24 mouse cellular contexts compared by ENCODE assay signal in the genomic region with DNA sequence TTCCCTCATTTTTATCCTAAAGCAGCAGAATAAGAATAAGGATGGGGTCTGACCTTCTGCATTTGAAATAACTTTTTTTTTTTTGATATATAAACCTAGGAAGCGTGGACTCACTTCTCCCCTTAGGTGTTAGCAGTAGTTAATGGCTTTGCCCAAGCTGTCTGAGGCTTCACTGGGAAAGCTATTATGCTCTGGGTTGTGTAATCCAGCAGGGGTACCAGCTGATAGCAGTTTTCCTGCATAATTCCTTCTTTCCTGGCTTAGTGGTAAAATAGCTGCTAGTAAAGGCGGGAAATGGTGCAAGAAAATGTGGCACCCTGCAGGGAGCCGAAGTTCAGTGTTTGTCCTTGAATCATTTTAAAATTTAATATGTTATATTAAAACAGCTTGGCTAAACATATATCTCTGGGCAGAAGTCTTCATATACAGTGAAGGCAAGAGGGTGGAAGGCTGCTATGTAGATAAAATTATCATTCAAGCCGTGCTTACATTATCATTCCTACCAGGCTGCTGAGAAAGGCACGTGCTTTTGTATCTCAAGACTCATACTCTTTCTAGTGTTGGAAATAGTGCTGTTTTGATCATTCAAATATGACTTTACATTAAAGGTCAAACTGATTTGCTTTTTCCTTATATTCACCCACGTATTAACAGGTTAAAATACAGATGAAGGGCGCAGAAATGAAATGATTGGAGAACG.
A peak's percentile ranks its signal among the peaks of the same experiment; 100 is the strongest.
DNase-seq lines count a peak whose midpoint lies in the region; ATAC-seq and TF ChIP-seq lines count a peak whose summit lies in the region.
"Had no signal": no experiment of that assay in that cellular context is flagged by ENCODE, and none has a peak within 500 bp of the region (broad histone marks: within the 10 kb centered on the region; RNA-seq: fewer than 3 reads in every experiment).

No protein-coding gene starts in this region.

- no peak for TF ChIP-seq RAD21 in MEL (IDR thresholded peaks at IDR 0.05; ENCODE audit: low read depth, low read length)

- H3K27ac ChIP-seq in forebrain, embryonic 14.5 days (ENCODE audit: low read depth, low read length), result no peak overlapping the region
- H3K27ac ChIP-seq in forebrain, embryonic 12.5 days, result no peak overlapping the region
- H3K27ac ChIP-seq in midbrain, embryonic 14.5 days (replicated peaks; ENCODE audit: low read depth, low read length), result no peak overlapping the region
- H3K27ac ChIP-seq in midbrain, embryonic 11.5 days (ENCODE audit: low read depth, low read length), result no peak overlapping the region
- H3K27ac ChIP-seq in MEL (ENCODE audit: control insufficient read depth, low read depth, low read length), result no peak overlapping the region
- H3K27ac ChIP-seq in midbrain, embryonic 16.5 days (ENCODE audit: low read length), result no peak overlapping the region
- H3K27ac ChIP-seq: forebrain, embryonic 10.5 days; forebrain, embryonic 15.5 days; heart, embryonic 15.5 days; hindbrain, embryonic 10.5 days; hindbrain, embryonic 13.5 days had no signal

- no peaks in the 10 kb centered on the region for H3K4me1 ChIP-seq in forebrain, embryonic 14.5 days (ENCODE audit: control insufficient read depth, insufficient read depth, low read length)
- no peaks in the 10 kb centered on the region for H3K4me1 ChIP-seq in forebrain, embryonic 12.5 days
- no peaks in the 10 kb centered on the region for H3K4me1 ChIP-seq in midbrain, embryonic 14.5 days (ENCODE audit: control insufficient read depth, insufficient read depth, low read length)
- no peaks in the 10 kb centered on the region for H3K4me1 ChIP-seq in midbrain, embryonic 11.5 days (ENCODE audit: control insufficient read depth, insufficient read depth, low read length)
- H3K4me1 ChIP-seq in MEL (ENCODE audit: control insufficient read depth in 1 of 2, insufficient read depth in 2 of 2, low read length in 2 of 2), result peaks cover 2 to 3% of the 10 kb centered on the region in 2 experiments
- no peaks in the 10 kb centered on the region; the same call in 1 of the 2 replicates for H3K4me1 ChIP-seq in midbrain, embryonic 16.5 days (ENCODE audit: control insufficient read depth, insufficient read depth, low read length)
- H3K4me1 ChIP-seq: forebrain, embryonic 10.5 days; forebrain, embryonic 15.5 days; heart, embryonic 12.5 days; heart, embryonic 15.5 days; hindbrain, embryonic 10.5 days; hindbrain, embryonic 13.5 days had no signal

- no peak overlapping the region for H3K4me3 ChIP-seq in forebrain, embryonic 14.5 days (ENCODE audit: low read depth, low read length)
- H3K4me3 ChIP-seq in forebrain, embryonic 12.5 days (replicated peaks), result no peak overlapping the region
- no peak overlapping the region for H3K4me3 ChIP-seq in midbrain, embryonic 14.5 days (replicated peaks; ENCODE audit: low read depth, low read length)
- H3K4me3 ChIP-seq in midbrain, embryonic 11.5 days (ENCODE audit: low read depth, low read length), result no peak overlapping the region
- H3K4me3 ChIP-seq in MEL (ENCODE audit: control insufficient read depth in 1 of 2, insufficient read depth in 1 of 2, low read depth in 2 of 2, low read length in 2 of 2), result no peak overlapping the region
- H3K4me3 ChIP-seq in midbrain, embryonic 16.5 days (ENCODE audit: low read depth, low read length), result no peak overlapping the region
- H3K4me3 ChIP-seq: forebrain, embryonic 10.5 days; forebrain, embryonic 15.5 days; heart, embryonic 12.5 days; heart, embryonic 15.5 days; hindbrain, embryonic 10.5 days; hindbrain, embryonic 13.5 days had no signal

- TF ChIP-seq POLR2A in MEL (IDR thresholded peaks at IDR 0.05; ENCODE audit: control insufficient read depth in 1 of 2, insufficient read depth in 1 of 2, low read depth in 1 of 2, low read length in 2 of 2, poor library complexity in 1 of 2), result no peak

- no peaks in the 10 kb centered on the region for H3K27me3 ChIP-seq in forebrain, embryonic 14.5 days (replicated peaks; ENCODE audit: control insufficient read depth, insufficient read depth, low read length)
- H3K27me3 ChIP-seq in forebrain, embryonic 12.5 days, result no peaks in the 10 kb centered on the region
- H3K27me3 ChIP-seq in midbrain, embryonic 14.5 days (ENCODE audit: control insufficient read depth, insufficient read depth, low read length), result no peaks in the 10 kb centered on the region
- no peaks in the 10 kb centered on the region for H3K27me3 ChIP-seq in midbrain, embryonic 11.5 days (ENCODE audit: control insufficient read depth, insufficient read depth, low read length)
- H3K27me3 ChIP-seq in MEL (ENCODE audit: control insufficient read depth in 1 of 2, insufficient read depth in 2 of 2, low read length in 2 of 2), result no peaks in the 10 kb centered on the region
- no peaks in the 10 kb centered on the region for H3K27me3 ChIP-seq in midbrain, embryonic 16.5 days (ENCODE audit: control insufficient read depth, insufficient read depth, low read depth, low read length)
- H3K27me3 ChIP-seq: forebrain, embryonic 15.5 days; heart, embryonic 12.5 days; heart, embryonic 15.5 days; hindbrain, embryonic 13.5 days; Patski had no signal

- H3K4me2 ChIP-seq in forebrain, embryonic 14.5 days (ENCODE audit: low read length), result no peak overlapping the region
- H3K4me2 ChIP-seq in forebrain, embryonic 12.5 days, result no peak overlapping the region
- H3K4me2 ChIP-seq in midbrain, embryonic 14.5 days (ENCODE audit: low read length), result no peak overlapping the region
- no peak overlapping the region for H3K4me2 ChIP-seq in midbrain, embryonic 11.5 days
- H3K4me2 ChIP-seq in midbrain, embryonic 16.5 days (ENCODE audit: low read length), result no peak overlapping the region
- H3K4me2 ChIP-seq: forebrain, embryonic 15.5 days; heart, embryonic 12.5 days; heart, embryonic 15.5 days; hindbrain, embryonic 13.5 days had no signal

- no peak overlapping the region for H3K9ac ChIP-seq in forebrain, embryonic 14.5 days (ENCODE audit: low read length)
- no peak overlapping the region for H3K9ac ChIP-seq in forebrain, embryonic 12.5 days
- no peak overlapping the region for H3K9ac ChIP-seq in midbrain, embryonic 14.5 days (replicated peaks; ENCODE audit: low read length)
- no peak overlapping the region for H3K9ac ChIP-seq in midbrain, embryonic 11.5 days (ENCODE audit: low read length)
- H3K9ac ChIP-seq in MEL (ENCODE audit: control insufficient read depth, low read depth, low read length, poor library complexity, severe bottlenecking), result no peak overlapping the region
- H3K9ac ChIP-seq in midbrain, embryonic 16.5 days (ENCODE audit: low read depth, low read length), result no peak overlapping the region
- H3K9ac ChIP-seq: forebrain, embryonic 15.5 days; heart, embryonic 12.5 days; heart, embryonic 15.5 days; hindbrain, embryonic 13.5 days had no signal

- H3K36me3 ChIP-seq in forebrain, embryonic 14.5 days (ENCODE audit: control insufficient read depth, insufficient read depth, low read length), result no peaks in the 10 kb centered on the region
- H3K36me3 ChIP-seq in forebrain, embryonic 12.5 days (replicated peaks), result no peaks in the 10 kb centered on the region
- H3K36me3 ChIP-seq in midbrain, embryonic 14.5 days (ENCODE audit: control insufficient read depth, insufficient read depth, low read length), result no peaks in the 10 kb centered on the region
- H3K36me3 ChIP-seq in midbrain, embryonic 11.5 days (ENCODE audit: control insufficient read depth, insufficient read depth, low read length), result no peaks in the 10 kb centered on the region
- peaks cover 0 to 2% of the 10 kb centered on the region in 2 experiments; a peak in 1 of 4 replicates for H3K36me3 ChIP-seq in MEL (ENCODE audit: control insufficient read depth in 1 of 2, insufficient read depth in 2 of 2, low read length in 2 of 2)
- H3K36me3 ChIP-seq in midbrain, embryonic 16.5 days (ENCODE audit: control insufficient read depth, insufficient read depth, low read length), result no peaks in the 10 kb centered on the region
- H3K36me3 ChIP-seq: forebrain, embryonic 10.5 days; forebrain, embryonic 15.5 days; heart, embryonic 12.5 days; heart, embryonic 15.5 days; hindbrain, embryonic 10.5 days; hindbrain, embryonic 13.5 days had no signal

- no peaks in the 10 kb centered on the region for H3K9me3 ChIP-seq in forebrain, embryonic 14.5 days (replicated peaks; ENCODE audit: control insufficient read depth, low read length)
- no peaks in the 10 kb centered on the region for H3K9me3 ChIP-seq in forebrain, embryonic 12.5 days
- no peaks in the 10 kb centered on the region for H3K9me3 ChIP-seq in midbrain, embryonic 14.5 days (ENCODE audit: control insufficient read depth, low read length)
- no peaks in the 10 kb centered on the region for H3K9me3 ChIP-seq in midbrain, embryonic 11.5 days (ENCODE audit: control insufficient read depth, low read length)
- no peaks in the 10 kb centered on the region for H3K9me3 ChIP-seq in MEL (replicated peaks; ENCODE audit: insufficient read depth, low read length)
- no peaks in the 10 kb centered on the region for H3K9me3 ChIP-seq in midbrain, embryonic 16.5 days (replicated peaks; ENCODE audit: control insufficient read depth, low read length, poor library complexity, severe bottlenecking)
- H3K9me3 ChIP-seq: forebrain, embryonic 10.5 days; forebrain, embryonic 15.5 days; heart, embryonic 12.5 days; heart, embryonic 15.5 days; hindbrain, embryonic 10.5 days; hindbrain, embryonic 13.5 days had no signal

- TF ChIP-seq CTCF in MEL (IDR thresholded peaks at IDR 0.05 in 2 of 3, conservative IDR thresholded peaks at IDR 0.05 in 1 of 3; ENCODE audit: control insufficient read depth in 1 of 3, insufficient read depth in 1 of 3, low read depth in 2 of 3, low read length in 3 of 3, poor library complexity in 1 of 3, severe bottlenecking in 1 of 3), result no peak

- no peak for ATAC-seq in forebrain, embryonic 14.5 days
- no peak for ATAC-seq in forebrain, embryonic 12.5 days (ENCODE audit: low FRiP score)
- ATAC-seq in midbrain, embryonic 14.5 days (ENCODE audit: low FRiP score, low TSS enrichment), result no peak
- ATAC-seq in midbrain, embryonic 11.5 days (ENCODE audit: low FRiP score), result no peak
- ATAC-seq in midbrain, embryonic 16.5 days, result peak; percentile 54; the same call in 1 of the 2 replicates
- ATAC-seq: forebrain, embryonic 15.5 days; Patski had no signal

- peak; percentile 67 to 80 for TF ChIP-seq EP300 in MEL (IDR thresholded peaks at IDR 0.05; ENCODE audit: low read depth in 1 of 2, low read length in 2 of 2)

- 74% methylated on average over 8 of the region's 8 CpGs for WGBS in forebrain, embryonic 14.5 days
- 76% methylated on average over 8 of the region's 8 CpGs for WGBS in forebrain, embryonic 12.5 days
- WGBS in midbrain, embryonic 14.5 days, result 66% methylated on average over 8 of the region's 8 CpGs
- 79% methylated on average over 8 of the region's 8 CpGs for WGBS in midbrain, embryonic 11.5 days
- 61% methylated on average over 8 of the region's 8 CpGs for WGBS in midbrain, embryonic 16.5 days

- H3K79me2 ChIP-seq in MEL (ENCODE audit: control insufficient read depth, insufficient read depth, low read length, poor library complexity), result no peaks in the 10 kb centered on the region

- DNase-seq in forebrain, embryonic 14.5 days (ENCODE audit: low spot score), result peak; percentile 28
- peak; percentile 50 for DNase-seq in midbrain, embryonic 14.5 days
- no peak for DNase-seq in midbrain, embryonic 11.5 days (ENCODE audit: low spot score, missing footprints)
- peak; percentile 32 for DNase-seq in MEL (ENCODE audit: low read depth, low spot score)
- no peak for DNase-seq in spleen, adult 18-20 months
- DNase-seq: adrenal gland, postnatal 10 days; adrenal gland, postnatal 36 days; cerebellum, adult 11-12 months; cerebellum, adult 8-10 months; cerebellum, postnatal 10 days; cerebellum, postnatal 36 days; gastrocnemius, postnatal 25 days; heart, adult 18-20 months; heart, postnatal 10 days; heart, postnatal 36 days had no signal

Comparison
In these comparisons a context has a peak if more than half of its experiments do, and no peak if none do; other contexts are left out.
1. DNase-seq: peak in forebrain, embryonic 14.5 days (single experiment), midbrain, embryonic 14.5 days (single experiment) and MEL (single experiment); none in midbrain, embryonic 11.5 days (single experiment) and spleen, adult 18-20 months (0 of 2).